Mouse (Mus musculus) E14TG2a.4 (cell line): ENCODE results near the gene Vax1.

Source experiments
- H3K27me3 ChIP-seq: 2 replicates; pipeline ENCODE4 v1.6.1; 2014; ENCODE audit warnings: low read length, control low read depth; ENCODE audit not compliant: insufficient read depth
- H3K36me3 ChIP-seq: 2 replicates; pipeline ENCODE4 v1.6.1; 2014; ENCODE audit warnings: low read length, control low read depth; ENCODE audit not compliant: insufficient read depth
- H3K4me1 ChIP-seq: replicated peaks from 2 replicates; pipeline ENCODE4 v1.6.1; 2014; ENCODE audit warnings: low read depth, low read length, control low read depth
- H3K4me3 ChIP-seq: replicated peaks from 2 replicates; pipeline ENCODE4 v1.5.1; 2014; ENCODE audit warnings: mild to moderate bottlenecking, low read length
- H3K9me3 ChIP-seq: 2 replicates; pipeline ENCODE4 v1.6.1; 2014; ENCODE audit warnings: low read length, control low read depth
- CTCF ChIP-seq: conservative IDR thresholded peaks from 2 replicates; pipeline ENCODE4 v1.5.1; 2014; ENCODE audit warnings: low read length
- NANOG ChIP-seq: IDR thresholded peaks from 2 replicates; pipeline ENCODE4 v1.6.1; 2014; ENCODE audit warnings: borderline replicate concordance, low read length, mixed read lengths
- POU5F1 ChIP-seq: IDR thresholded peaks from 2 replicates; pipeline ENCODE4 v1.6.1; 2014; ENCODE audit warnings: low read length, borderline replicate concordance

Vax1 gene

GRCm38 (mm10) chr19:59166311-59166761 is 3.5 kb downstream of the Vax1 start:
- no peaks in the 10 kb centered on the region for H3K9me3 ChIP-seq
- H3K36me3 ChIP-seq, result no peaks in the 10 kb centered on the region
- TF ChIP-seq POU5F1 (no peak), NANOG (no peak), CTCF (no peak)
- peak overlapping the region; percentile 70 for H3K4me3 ChIP-seq
- H3K27me3 ChIP-seq, result peaks cover 92% of the 10 kb centered on the region
- peaks cover 56% of the 10 kb centered on the region for H3K4me1 ChIP-seq

- TF ChIP-seq CTCF, result no peak
- TF ChIP-seq POU5F1, result no peak
- no peak for TF ChIP-seq NANOG
- peaks cover 92% of the 10 kb centered on the region for H3K27me3 ChIP-seq
- H3K4me1 ChIP-seq, result peaks cover 48% of the 10 kb centered on the region
- no peak overlapping the region for H3K4me3 ChIP-seq
- no peaks in the 10 kb centered on the region for H3K36me3 ChIP-seq
- no peaks in the 10 kb centered on the region for H3K9me3 ChIP-seq
These were observed 4.3 kb downstream of the Vax1 start for GRCm38 (mm10) chr19:59165577-59165976.

GRCm38 (mm10) chr19:59164896-59165560 is 4.8 kb downstream of the Vax1 start:
- Histone ChIP-seq H3K4me3 (no peak overlapping the region), H3K27me3 (peaks cover 90% of the 10 kb centered on the region), H3K9me3 (no peaks in the 10 kb centered on the region), H3K36me3 (no peaks in the 10 kb centered on the region), H3K4me1 (peaks cover 43% of the 10 kb centered on the region)
- TF ChIP-seq NANOG (no peak), CTCF (no peak)

- no peaks in the 10 kb centered on the region for H3K9me3 ChIP-seq
- H3K27me3 ChIP-seq, result peaks cover 88% of the 10 kb centered on the region
- no peaks in the 10 kb centered on the region for H3K36me3 ChIP-seq
- no peak overlapping the region for H3K4me3 ChIP-seq
- TF ChIP-seq POU5F1, result no peak
- no peak for TF ChIP-seq CTCF
- TF ChIP-seq NANOG, result no peak
- peaks cover 34% of the 10 kb centered on the region for H3K4me1 ChIP-seq
These were observed 5.7 kb downstream of the Vax1 start for GRCm38 (mm10) chr19:59164111-59164510.

DNA sequence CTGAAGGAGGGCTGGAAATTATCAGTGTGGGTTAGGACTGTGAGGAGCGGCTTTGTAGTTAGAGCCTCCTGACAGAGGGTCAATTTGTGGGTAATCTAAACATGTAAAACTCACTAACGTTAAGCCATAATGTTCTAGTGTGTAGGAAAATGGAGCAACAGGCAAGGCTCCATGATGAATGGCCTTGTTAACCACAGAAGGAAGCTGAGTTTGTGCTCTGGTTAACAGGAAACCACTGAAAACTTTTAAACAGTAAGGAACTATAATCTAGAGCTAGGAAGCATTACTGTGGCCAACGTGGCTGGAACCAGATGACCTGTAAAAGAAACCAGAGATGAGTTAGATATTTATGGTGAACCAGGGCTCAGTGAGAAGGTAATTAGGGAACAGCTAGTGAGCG is 13.2 kb downstream of the Vax1 start:
- H3K4me3 ChIP-seq, result no peak overlapping the region
- H3K36me3 ChIP-seq, result no peaks in the 10 kb centered on the region
- no peaks in the 10 kb centered on the region; the same call in 1 of the 2 replicates for H3K9me3 ChIP-seq
- H3K27me3 ChIP-seq, result peaks cover 36% of the 10 kb centered on the region
- TF ChIP-seq CTCF, result no peak
- TF ChIP-seq NANOG, result no peak
- no peak for TF ChIP-seq POU5F1
- H3K4me1 ChIP-seq, result peaks cover 7% of the 10 kb centered on the region

DNA sequence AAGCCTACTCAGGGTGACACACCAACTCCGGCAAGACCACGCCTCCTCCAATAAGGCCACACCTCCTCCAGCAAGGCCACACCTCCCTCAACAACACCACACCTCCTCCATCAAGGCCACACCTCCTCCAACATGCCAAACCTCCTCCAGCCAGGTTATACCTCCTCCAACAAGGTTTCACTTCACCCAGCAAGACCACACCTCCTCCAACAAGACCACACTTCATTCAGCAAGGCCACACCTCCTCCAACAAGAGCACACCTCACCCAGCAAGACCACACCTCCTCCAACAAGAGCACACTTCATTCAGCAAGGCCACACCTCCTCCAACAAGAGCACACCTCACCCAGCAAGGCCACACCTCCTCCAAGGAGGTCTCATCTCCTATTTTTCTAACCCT is 15.7 kb downstream of the Vax1 start:
- peaks cover 7% of the 10 kb centered on the region for H3K4me1 ChIP-seq
- H3K27me3 ChIP-seq, result peaks cover 19% of the 10 kb centered on the region
- no peaks in the 10 kb centered on the region; the same call in 1 of the 2 replicates for H3K9me3 ChIP-seq
- H3K4me3 ChIP-seq, result no peak overlapping the region
- TF ChIP-seq NANOG (no peak), CTCF (no peak), POU5F1 (no peak)
- H3K36me3 ChIP-seq, result no peaks in the 10 kb centered on the region

DNA sequence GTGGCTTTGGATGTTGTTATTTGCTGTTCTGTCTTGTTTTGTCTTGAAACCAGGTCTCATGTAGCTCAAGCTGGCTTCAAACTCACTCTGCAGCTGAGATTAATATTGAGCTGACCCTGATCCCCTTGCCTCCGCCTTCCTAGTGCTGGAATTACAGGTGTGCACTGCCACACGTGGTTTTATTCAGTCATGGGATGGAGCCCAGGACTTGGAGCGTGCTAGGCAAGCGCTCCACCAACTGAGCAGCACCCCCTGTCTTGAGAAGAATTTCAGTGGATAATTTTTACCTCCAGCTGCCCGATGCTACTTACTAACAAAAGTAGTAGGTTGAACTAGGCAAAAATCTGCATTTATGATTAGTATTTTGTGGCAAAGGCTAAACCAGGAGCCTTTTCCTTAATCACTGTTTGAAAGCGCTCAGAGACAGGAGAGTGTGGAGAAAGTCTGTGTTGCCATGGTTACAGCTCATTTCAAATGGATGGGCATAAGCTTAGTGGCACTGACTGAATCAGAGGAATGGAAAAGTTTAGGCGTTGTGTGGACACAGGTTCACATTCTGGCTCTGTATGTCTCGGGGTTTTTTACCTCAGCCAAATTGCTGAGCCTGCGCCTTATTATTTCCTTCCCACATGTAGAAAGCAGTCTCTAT is 24.2 kb downstream of the Vax1 start:
- Histone ChIP-seq H3K4me3 (no peak overlapping the region), H3K36me3 (no peaks in the 10 kb centered on the region), H3K27me3 (0 out of 2 replicates have a peak, but pooled peaks cover 9% of the 10 kb centered on the region), H3K4me1 (no peaks in the 10 kb centered on the region), H3K9me3 (no peaks in the 10 kb centered on the region)
- TF ChIP-seq CTCF, result no peak

DNA sequence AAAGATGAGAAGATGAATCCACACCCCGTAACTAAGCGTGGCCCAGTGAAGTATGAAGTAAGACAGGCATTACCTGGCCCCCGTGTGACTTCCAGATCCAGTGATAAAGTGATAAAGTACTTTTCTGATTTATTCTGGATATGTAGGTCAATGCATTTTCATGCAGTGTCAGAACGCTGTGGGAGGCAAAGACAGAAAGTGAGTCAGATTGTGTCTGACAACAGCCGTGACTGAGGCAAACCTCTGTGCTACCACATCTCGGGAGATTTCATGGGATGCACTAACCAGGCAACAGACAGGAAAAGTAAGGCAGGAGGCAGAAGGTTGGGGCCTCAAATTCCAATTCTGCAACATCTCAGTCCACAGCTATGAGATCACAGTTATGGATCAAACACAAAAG is 24.8 kb downstream of the Vax1 start:
- H3K27me3 ChIP-seq, result 0 out of 2 replicates have a peak, but pooled peaks cover 9% of the 10 kb centered on the region
- no peaks in the 10 kb centered on the region for H3K36me3 ChIP-seq
- no peaks in the 10 kb centered on the region for H3K9me3 ChIP-seq
- H3K4me3 ChIP-seq, result no peak overlapping the region
- H3K4me1 ChIP-seq, result no peaks in the 10 kb centered on the region
- TF ChIP-seq POU5F1, result no peak
- TF ChIP-seq NANOG, result no peak
- TF ChIP-seq CTCF, result no peak
